Mouse (Mus musculus): Measurements from ENCODE around the gene Vmn1r33. TPM values are rescaled to one million over a fixed set of nuclear protein-coding genes. Genes with fewer than 3 reads are reported as not detected.
"Not testable (repeated sequence)": the region's sequence is repeated elsewhere in the genome, so short reads cannot be mapped to it uniquely, and the experiment has no call there.

Gene Vmn1r33
- not detected in 2 replicates for polyA plus RNA-seq (2016; fragmentation: Nextera tagmentation; extraction: Ambion mirVana)

GRCm38 (mm10) chr6:66618182-66618581 lies at the start of gene Vmn1r33:
Gene Vmn1r33, minus strand, starts transcription at chr6:66618282.
- not testable (repeated sequence) for H3K36me3 ChIP-seq; H3K4me1 ChIP-seq; H3K27me3 ChIP-seq (ENCODE audit: low read depth, poor library complexity, severe bottlenecking); H3K27ac ChIP-seq; H3K9me3 ChIP-seq (replicated peaks); DNase-seq (ENCODE audit: low spot score); H3K4me3 ChIP-seq

- Histone ChIP-seq H3K27me3 (ENCODE audit: low read depth, poor library complexity, severe bottlenecking) (no peaks in the 10 kb centered on the region), H3K27ac (no peak within 1 kb of the TSS), H3K9me3 (replicated peaks) (no peaks in the 10 kb centered on the region), H3K4me3 (no peak within 1 kb of the TSS), H3K4me1 (no peaks in the 10 kb centered on the region), H3K36me3 (no peaks in the 10 kb centered on the region)
- DNase-seq (ENCODE audit: low spot score), result no peak
- WGBS, result 87% methylated on average over 1 of the region's 1 CpGs
Observed at GRCm38 (mm10) chr6:66643779-66644178, 25.7 kb upstream of the Vmn1r33 start, which contains the start of gene Vmn1r34. Gene Vmn1r34, minus strand, starts transcription at chr6:66643879.

GRCm38 (mm10) chr6:66595804-66596203 lies 22.3 kb downstream of the Vmn1r33 start:
- no peak overlapping the region for H3K4me3 ChIP-seq
- no peak overlapping the region for H3K27ac ChIP-seq
- H3K9me3 ChIP-seq (replicated peaks), result no peaks in the 10 kb centered on the region
- H3K4me1 ChIP-seq, result no peaks in the 10 kb centered on the region
- H3K27me3 ChIP-seq (ENCODE audit: low read depth, poor library complexity, severe bottlenecking), result no peaks in the 10 kb centered on the region
- no peak for DNase-seq (ENCODE audit: low spot score)
- H3K36me3 ChIP-seq, result no peaks in the 10 kb centered on the region

Other genes starting within 250 kb of the Vmn1r33 start
- gene Mad2l1, start 82.9 kb downstream of the Vmn1r33 start, polyA plus RNA-seq (2016; fragmentation: Nextera tagmentation; extraction: Ambion mirVana), result 146 and 153 TPM in 2 replicates
- gene Vmn1r32, start 58.2 kb downstream of the Vmn1r33 start, polyA plus RNA-seq (2016; fragmentation: Nextera tagmentation; extraction: Ambion mirVana), result 0.14 and 0.18 TPM in 2 replicates
- not detected in 2 replicates for gene Vmn1r34, start 25.6 kb upstream of the Vmn1r33 start, polyA plus RNA-seq (2016; fragmentation: Nextera tagmentation; extraction: Ambion mirVana)
- gene Vmn1r35, start 67.6 kb upstream of the Vmn1r33 start, polyA plus RNA-seq (2016; fragmentation: Nextera tagmentation; extraction: Ambion mirVana), result not detected in 2 replicates
- gene Vmn1r36, start 100.9 kb upstream of the Vmn1r33 start, polyA plus RNA-seq (2016; fragmentation: Nextera tagmentation; extraction: Ambion mirVana), result not detected in 2 replicates
- gene Vmn1r37, start 111.1 kb upstream of the Vmn1r33 start, polyA plus RNA-seq (2016; fragmentation: Nextera tagmentation; extraction: Ambion mirVana), result not detected in 2 replicates
- not detected in 2 replicates for gene Vmn1r38, start 164.3 kb upstream of the Vmn1r33 start, polyA plus RNA-seq (2016; fragmentation: Nextera tagmentation; extraction: Ambion mirVana)
- gene Vmn1r39, start 192.3 kb upstream of the Vmn1r33 start, polyA plus RNA-seq (2016; fragmentation: Nextera tagmentation; extraction: Ambion mirVana), result not detected in 2 replicates

Measured in limb, embryonic 10.5 days (tissue).